Mouse (Mus musculus) kidney, postnatal 36 days (tissue): ENCODE measurements around the gene Spryd4.
"Not testable (repeated sequence)": the region's sequence is repeated elsewhere in the genome, so short reads cannot be mapped to it uniquely, and the experiment has no call there.

ENCODE experiments used
- DNase-seq, 2 experiments: peaks; one replicate each; pipeline ENCODE4 v3.0.0; 2021 to 2022; ENCODE audit warnings: mixed read lengths in 2 of 2

Gene Spryd4

DNA sequence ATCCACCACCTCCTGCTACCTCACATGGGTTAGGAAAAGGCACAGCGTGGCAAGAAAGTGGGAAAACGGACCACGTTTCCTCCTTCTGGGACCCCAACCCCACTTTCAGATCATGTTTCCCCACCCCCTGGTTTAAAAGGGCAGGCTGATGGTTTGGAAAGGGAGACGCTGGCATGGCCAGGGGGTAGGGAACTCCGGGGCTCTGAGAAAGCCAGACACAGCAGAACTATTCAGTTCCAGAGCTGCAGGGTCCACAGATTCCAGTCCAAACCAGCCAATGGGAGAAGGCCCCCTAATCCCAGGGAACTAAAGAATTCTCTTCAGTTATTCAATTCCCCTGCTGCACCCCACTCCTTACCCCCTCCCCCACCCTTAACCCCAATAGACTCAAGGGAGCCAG, 13.5 kb upstream of the Spryd4 start:
- DNase-seq = no peak

DNA sequence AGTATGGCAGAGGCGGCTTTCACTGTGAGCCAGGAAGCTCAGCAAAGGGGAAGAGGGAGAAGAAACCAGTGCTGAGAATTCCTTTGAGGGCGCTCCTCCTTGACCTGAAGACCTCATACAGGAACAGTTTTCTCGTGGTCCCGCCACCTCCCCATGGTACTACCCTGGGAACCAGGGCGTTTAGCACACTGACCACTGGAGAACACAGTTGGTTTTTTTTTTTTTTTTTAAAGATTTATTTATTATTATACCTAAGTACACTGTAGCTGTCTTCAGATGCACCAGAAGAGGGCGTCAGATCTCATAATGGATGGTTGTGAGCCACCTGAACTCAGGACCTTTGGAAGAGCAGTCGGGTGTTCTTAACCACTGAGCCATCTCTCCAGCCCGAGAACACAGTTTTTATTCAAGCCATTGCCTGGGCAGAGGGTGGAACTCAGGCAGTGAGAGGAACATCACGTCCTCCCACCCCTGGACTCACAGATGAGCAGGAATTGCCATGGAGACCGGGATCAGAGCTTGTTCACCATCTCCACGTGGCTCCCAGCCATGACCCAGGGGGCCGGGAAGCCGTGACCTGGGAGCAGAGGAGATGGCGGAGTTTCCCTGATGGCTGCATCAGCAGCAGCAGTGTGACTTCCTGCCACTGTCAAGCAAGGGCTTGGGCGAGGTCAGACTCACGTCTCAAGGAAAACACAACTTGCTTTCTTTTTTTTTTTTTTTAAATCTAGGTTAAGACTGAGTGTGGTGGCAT, 10.1 kb upstream of the Spryd4 start:
- peak; percentile 26 to 36 for DNase-seq

DNA sequence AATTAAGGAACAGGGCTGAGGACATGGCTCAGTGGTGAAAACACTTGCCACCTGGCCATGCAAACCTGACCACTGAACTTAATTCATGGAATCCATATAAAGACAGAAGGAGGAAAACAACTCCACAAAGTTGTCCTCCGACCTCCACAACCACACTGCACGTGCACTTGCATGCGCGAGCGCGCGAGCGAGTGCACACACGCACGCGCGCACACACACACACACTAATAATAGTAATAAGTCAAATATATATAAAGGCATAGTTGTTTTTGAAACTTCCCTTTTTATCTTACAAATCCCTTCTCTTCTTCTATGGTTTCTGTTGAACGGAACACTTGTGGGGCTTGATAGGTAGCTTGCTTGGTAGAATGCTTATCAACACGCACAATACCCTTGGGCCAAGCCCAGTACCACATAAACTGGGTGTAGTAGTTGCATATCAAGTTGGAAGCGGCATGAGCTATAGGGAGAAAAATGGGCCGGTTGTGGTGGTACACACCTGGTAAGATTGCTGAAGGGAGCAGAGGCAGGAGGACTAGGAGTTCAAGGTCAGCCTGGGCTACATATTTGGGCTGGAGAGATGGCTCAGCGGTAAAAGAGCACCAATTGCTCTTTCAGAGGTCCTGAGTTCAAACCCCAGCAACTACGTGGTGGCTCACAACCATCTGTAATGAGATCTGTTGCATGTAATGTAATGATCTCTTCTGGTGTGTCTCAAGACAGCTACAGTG, 6.9 kb upstream of the Spryd4 start:
- DNase-seq = no peak

DNA sequence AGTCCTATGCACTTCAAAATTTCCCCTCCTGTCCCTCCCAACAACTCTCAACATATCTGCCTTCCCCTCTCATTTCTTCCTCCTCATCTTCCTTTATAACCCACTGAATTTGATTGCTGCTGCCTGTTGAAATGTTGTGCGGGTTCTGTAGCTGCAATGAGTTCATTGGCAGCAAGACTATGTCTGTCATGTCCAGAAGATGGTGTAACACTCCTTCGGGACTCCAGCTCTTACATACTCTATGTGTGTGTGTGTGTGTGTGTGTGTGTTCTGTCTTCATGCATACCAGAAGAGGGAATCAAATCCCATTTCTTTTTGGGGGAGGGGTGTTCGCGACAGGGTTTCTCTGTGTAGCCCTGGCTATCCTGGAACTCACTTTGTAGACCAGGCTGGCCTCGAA, 3.4 kb upstream of the Spryd4 start:
- DNase-seq = no peak

DNA sequence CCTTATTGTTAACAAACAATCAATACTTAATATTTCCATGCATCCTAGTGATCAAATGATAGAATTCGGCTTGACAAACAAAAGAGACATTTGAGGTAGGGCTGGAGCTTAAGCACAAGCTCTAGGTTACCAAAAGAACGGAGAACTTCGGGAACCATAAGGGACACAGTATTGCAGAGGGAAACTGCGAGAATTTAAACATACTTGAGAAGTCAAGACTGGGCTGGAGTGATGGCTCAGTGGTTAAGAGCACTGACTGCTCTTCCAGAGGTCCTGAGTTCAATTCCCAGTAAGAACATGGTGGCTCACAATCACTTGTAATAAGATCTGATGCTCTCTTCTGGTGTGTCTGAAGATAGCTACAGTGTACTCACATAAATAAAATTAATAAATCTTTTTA, 2.5 kb upstream of the Spryd4 start:
- DNase-seq = not testable (repeated sequence)

DNA sequence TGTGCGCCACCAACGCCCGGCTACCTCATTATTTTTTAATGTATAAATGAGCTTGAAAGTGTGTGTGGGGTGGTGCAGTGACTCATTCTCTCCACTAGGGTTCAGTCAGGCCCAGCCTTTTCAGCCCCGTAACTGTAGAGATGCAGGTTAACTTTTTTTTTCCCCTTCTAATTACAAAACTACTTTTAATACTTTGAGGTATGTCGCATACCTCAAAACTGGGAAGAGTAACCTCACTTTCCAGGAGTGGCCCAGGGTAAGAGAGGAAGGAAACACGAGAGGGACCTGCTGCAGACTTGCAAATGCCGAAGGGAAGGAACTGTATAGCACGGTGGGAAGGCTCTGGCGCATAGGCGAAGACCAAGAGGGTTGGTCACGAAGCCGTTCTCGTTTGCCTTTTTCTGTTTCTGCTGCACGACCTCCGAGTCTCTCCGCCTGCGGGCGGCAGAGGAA, 1.3 kb upstream of the Spryd4 start:
- DNase-seq = peak; percentile 82 to 83

DNA sequence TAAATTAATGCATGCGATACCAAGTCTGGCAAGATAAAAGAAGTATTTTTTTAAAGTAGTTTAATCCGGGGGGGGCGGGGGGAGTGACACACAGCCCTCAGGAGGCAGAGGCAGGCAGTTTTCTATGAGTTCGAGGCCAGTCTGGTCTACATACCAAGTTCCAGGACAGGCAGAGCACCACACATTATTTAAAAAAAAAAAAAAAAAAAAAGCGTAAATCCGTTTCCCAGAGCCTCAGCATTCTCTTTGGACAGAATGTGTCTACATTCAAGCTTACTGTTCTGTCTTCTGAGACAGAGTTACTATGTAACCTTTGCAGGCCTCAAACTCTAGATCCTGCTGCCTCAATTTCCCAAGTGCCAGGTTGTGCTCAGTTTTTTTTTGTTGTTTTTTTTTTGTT, 541 bp upstream of the Spryd4 start:
- DNase-seq = no peak

DNA sequence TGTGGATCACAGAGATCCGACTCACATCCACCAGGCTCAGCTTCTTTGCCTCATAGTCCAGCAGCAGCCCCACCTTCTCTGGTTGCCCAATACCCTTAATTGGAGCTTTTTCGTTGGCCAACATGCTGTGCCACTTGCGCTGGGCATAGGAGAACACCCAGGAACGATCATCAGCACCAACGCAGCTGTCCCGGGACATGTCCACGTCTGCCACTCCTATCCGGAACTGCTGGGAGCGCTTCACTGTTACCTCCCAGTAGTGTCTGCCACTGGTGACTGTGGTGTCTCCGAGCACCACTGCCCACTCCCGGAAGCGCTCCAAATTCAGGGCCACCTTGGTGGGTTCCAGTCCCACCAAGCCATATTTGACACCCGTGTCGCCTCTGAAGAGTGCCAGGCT, 653 bp downstream of the Spryd4 start:
- DNase-seq = peak in 1 of 2 experiments; percentile 34

DNA sequence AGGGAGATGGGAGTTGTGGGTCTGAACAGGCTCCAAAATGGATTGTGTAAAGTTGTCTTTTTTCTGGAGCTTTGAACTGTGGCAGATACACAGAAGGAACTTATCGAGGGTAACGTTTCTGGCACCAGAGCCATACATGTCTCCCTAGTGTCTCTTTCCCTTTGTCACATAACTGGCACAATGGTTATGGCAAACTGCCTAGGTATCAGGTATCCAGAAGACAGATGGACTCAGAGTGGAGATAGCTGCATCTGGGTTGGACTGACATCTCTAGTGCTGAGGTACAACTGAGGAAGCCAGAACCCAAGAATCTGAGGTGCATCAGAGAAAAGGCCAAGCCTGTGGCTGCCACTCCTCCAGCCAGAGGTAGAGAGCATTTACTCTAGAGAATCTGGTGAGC, 1.5 kb downstream of the Spryd4 start:
- DNase-seq = no peak

DNA sequence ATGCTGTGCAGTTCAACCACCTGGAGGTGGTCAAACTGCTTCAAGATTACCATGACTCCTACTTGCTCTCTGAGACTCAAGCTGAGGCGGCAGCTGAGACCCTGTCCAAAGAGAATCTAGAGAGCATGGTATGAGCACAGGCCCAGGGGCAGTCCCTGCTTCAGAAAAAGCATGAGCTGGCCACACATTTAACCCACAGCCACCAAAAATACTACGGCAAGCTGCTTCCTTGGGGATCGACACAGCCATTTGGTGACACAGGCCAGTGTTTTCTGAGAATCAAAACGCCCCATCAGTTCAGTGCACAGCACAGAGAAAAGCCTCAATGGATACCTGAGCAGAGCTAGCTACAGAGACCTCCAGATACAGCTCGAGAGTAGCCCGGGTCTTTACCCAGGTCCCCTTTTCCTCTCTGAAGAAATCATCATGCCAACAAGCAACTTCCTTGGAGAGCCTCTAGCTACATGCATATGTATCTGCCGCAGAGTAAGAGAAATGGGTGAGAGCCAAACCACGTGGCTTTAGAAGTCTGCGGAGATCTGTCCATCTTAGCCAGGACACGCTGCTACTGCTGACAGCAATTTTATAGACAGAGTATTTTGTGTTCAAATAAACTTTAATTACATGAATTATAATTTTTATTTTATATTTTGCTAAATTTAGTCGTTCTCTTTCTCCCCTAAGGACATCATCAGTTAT, 2.1 kb downstream of the Spryd4 start:
- no peak for DNase-seq

DNA sequence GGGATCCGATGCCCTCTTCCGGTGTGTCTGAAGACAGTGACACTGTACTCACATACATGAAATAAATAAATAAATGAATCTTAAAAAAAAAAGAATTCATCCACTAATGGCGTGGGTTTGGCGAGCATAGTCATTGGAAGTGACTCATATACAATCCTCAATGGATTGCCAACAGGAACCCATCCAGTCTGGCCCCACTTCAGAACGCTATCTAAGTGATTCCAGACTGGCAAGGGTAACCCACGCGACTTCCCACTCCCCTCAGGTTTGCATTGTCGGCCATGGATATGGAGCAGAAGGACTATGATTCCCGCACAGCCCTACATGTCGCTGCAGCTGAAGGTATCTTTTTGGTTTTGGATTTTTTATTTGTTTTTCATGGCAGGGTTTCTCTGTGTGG, 3.3 kb downstream of the Spryd4 start:
- no peak for DNase-seq

DNA sequence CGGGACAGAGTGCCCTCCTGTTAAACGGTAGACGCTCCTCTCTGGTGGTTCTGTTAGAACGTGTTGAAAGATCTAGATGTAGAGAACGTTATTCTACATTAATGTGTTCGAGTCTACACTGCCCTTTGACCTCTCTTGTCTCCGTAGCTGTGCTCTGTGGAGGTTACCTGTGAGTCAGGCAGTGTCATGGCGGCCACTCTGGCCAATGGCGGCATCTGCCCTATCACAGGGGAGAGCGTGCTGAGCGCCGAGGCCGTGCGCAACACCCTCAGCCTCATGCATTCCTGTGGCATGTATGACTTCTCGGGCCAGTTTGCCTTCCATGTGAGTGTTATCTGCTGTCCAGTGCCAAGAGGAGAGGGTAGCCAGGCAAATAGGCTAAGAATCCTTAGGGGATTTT, 6.7 kb downstream of the Spryd4 start:
- DNase-seq = no peak

DNA sequence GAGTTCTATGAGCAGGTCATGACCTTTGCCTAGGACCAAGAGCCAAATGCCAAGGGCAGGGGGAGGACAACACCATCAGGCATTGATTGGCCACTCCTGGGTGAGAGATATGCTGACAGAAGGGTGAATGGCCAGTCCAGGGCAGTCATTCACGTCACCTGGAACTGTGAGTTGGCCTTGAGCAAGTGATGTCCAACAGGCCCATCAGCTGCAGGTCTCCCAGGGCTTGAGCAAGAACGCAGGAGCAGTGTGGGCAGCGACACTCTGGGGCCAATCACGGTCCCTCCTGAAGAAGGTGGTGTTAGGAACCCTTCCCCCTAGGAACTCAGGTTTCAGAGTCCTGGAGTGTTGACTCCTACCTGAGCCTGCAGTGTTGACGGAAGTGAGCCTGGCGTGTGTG, 9.8 kb downstream of the Spryd4 start:
- DNase-seq = no peak

DNA sequence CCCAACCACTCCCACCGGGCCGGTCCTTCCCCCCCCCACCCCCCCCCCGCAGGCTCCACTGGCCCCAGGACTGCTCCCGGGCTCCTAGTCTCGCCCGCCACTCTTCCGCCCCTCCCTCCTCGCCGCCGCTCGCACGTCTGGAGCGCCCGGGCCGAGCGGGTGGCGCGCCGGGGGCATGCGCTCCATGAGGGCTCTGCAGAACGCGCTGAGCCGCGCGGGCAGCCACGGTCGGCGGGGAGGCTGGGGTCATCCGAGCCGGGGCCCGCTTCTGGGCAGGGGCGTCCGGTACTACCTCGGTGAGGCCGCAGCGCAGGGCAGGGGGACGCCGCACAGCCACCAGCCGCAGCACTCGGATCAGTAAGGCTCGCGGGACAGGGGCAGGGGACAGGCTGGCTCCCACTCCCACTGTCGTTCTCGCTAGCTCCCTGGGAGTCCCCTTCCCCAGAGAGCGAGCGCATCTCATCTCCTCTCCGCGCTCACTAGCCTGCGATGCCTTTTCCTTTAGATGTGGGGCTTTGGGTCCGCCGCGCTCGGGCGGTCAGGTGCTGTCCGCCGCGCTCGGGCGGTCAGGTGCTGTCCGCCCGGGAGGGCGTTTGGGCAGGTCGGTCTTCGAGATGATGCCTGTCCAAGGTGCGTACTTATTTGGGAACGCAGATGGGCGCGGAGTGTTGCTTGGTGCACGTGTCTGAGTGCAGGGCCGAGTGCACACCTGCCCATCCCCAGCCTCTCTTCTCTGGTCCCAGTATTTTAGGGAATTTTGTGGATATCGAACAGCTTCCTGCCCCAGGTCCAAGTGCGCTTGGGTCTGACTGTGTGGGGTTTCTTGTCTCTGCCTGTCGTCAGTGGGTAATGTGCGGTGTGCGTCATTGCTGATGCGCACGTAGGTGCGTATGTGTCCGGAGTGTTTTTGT, 16.8 kb downstream of the Spryd4 start:
- DNase-seq = peak in 1 of 2 experiments; percentile 38

DNA sequence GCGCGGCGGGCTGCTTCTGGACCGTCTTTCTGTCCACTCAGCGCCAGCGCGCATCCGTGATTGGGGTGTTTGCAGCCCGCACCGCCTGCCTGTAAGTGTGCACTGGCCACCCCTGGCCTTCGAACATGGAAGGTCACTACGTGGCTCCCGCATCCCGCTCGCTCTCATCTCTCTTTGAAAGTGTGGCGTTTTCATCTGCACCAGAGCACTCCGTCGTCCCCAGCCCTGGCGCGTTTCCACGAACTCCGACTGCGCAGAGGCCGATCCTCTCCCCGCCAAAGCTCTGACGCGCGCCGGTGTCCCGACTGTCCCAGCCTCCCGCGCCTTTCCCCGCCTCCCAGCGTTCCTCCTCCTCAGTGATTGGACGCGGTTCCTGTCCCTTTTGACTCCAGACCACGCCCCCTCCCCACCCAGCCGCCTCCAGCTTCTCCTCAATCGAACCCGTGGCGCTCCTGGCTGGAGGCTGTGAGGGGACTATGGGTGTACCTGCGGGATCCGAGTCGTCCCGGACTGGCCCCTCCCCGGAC, 17.5 kb downstream of the Spryd4 start, which contains the start of gene Gls2:
Gene Gls2, plus strand, starts transcription at position 434 of the 527 bp plus-strand sequence.
- DNase-seq = peak; percentile 98

DNA sequence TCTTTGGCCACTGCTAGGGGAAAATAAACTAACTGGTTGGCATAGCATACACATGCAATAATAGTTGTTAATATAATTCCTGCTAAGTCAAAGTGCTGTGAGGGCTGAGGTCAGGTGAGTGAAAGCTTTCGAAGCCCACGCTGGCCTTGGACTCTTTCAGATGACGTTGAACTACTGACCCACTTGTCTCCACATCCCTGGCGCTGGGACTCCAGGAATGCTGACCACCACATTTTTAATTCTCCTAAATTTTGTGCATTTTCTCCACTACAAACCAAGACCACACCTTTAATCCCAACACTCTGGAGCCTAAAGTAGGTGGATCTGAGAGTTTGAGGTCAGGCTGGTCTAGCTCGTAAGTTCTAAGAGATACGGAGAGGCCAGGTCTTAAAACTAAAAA, 18.5 kb downstream of the Spryd4 start:
- no peak for DNase-seq

DNA sequence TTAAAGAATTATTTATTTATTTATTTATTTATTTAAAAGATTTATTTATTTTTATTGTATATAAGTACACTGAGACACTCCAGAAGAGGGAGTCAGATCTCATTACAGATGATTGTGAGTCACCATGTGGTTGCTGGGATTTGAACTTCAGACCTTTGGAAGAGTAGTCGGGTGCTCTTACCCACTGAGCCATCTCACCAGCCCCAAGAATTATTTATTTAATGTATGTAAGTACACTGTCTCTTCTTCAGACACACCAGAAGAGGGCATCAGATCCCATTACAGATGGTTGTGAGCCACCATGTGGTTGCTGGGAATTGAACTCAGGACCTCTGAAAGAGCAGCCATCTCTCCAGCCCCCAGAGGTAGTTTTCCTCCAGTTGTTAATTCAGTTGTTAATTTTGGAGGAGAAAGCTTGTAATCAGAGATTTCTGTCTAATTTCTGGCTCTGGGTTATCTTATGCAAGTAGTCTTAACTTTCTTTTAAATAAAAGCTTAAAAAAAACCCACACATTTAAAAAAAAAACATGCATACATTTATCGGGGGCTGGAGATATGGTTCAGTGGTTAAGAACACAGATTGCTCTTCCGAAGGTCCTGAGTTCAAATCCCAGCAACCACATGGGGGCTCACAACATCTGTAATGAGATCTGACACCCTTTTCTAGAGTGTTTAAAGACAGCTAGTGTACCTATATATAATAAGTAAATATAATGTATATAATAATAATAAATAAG, 19.4 kb downstream of the Spryd4 start:
- DNase-seq = not testable (repeated sequence)

DNA sequence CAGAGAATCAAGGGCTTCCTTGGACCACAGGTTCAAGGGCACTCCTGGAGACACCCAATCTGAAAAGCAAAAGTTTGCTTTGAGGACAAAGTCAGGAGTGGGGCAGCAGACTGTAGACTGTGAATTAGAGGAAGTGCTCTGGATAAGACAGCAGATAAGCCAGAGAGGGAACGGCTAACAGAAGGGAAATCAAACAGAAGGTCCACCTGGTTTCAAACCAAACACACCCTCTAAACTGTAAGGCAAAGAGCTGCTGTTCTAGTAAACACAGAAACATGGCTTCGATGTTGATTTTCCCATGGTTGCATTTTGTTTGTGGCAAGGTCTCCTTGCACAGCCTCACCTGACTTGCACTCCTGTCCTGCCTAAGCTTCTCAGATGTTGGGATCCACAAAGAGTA, 20.1 kb downstream of the Spryd4 start:
- no peak for DNase-seq

DNA sequence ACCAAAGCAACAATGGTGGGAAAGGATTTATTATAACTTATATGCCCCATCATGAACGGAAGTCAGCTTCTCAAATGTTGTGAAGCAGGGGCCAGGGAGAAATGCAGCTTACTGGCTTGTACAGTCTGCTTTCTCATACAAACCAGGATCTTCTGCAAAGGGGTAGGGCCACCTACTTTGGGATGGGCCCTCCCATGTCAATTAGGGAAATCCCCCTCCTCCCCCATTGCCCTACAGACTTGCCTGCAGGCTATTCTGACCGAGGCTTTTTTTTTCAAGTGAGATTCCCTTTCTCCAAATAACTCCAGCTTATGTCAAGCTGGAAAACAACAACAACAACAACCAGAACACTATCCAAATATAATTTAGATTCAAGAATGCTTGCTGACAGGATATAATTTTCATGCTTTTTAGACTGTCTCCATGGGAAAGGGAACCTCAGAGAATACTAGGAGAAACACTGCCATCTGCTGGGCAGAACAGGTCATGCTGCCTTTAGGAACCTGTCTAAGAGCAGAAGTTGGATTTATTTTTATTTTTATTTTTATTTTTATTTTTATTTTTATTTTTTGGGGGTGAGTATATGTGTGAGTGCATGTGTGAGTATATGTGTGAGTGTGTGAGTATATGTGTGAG, 23.2 kb downstream of the Spryd4 start:
- peak; percentile 81 to 90 for DNase-seq

DNA sequence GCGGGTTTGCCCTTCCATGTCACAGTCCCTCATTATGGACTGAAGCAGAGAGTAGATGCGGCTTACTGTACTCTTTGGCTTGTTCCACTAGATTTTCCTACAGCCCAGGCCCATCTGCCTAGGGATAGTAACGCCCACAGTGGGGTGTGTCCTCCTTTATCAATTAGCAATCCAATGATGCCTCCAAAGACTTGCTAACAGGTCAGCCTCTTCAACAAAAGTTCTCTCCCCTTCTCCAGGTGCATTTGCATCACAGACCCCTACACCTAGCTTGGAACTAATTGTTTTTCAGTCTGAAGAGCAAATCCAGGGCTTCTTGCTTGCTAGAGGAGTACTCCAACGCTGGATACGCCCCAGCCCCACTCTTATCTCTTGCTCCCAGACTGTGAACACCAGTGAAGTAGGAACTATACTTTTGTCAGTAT, 24.4 kb downstream of the Spryd4 start:
- no peak for DNase-seq

DNA sequence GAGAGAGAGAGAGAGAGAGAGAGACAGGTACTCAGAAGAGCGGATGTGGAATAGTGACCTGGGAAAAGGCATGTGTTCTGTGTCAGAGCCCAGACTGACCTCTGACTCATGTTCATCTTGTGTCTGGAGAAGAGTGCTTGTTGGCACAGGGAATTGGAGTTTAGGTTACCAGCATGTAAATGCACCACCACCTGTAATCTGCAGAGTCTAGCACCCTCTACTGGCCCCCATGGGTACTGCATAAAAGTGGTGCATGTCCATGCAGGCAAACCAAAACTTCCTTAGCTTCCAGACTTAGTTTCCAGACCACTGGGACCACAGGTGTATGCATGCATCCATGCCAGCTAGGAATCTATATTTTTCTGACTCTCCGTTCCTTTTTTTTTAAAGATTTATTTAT, 25.6 kb downstream of the Spryd4 start:
- peak; percentile 84 to 92 for DNase-seq
